Mouse (Mus musculus) MEL (cell line): ENCODE data around the gene Megf9. TPM values are rescaled to one million over a fixed set of nuclear protein-coding genes. Genes with fewer than 3 reads are reported as not detected.

ENCODE experiments used
- DNase-seq: peaks from one replicate; pipeline ENCODE4 v3.0.0; 2011; ENCODE audit warnings: low read depth, low spot score
- H3K27ac ChIP-seq: 2 replicates; pipeline ENCODE4 v1.5.1; 2012; ENCODE audit warnings: low read depth, mild to moderate bottlenecking, control low read depth, low read length, moderate library complexity; ENCODE audit not compliant: control insufficient read depth
- H3K27me3 ChIP-seq, 2 experiments: fragments of 150-350 bp in 1 of 2; sonication (generic) in 1 of 2; 2 replicates each; pipeline ENCODE4 v1.6.1; 2012; ENCODE audit warnings: low read length in 2 of 2, mild to moderate bottlenecking in 2 of 2, improper control_type of control experiment in 1 of 2, moderate library complexity in 1 of 2; ENCODE audit not compliant: insufficient read depth in 2 of 2, control insufficient read depth in 1 of 2
- H3K36me3 ChIP-seq, 2 experiments: 2 replicates each; pipeline ENCODE4 v1.6.1; 2012 to 2014; ENCODE audit warnings: low read length in 2 of 2, improper control_type of control experiment in 1 of 2, inconsistent platforms in 1 of 2, mild to moderate bottlenecking in 1 of 2; ENCODE audit not compliant: insufficient read depth in 2 of 2, control insufficient read depth in 1 of 2
- H3K4me1 ChIP-seq, 2 experiments: fragments of 150-350 bp in 1 of 2; sonication (generic) in 1 of 2; 2 replicates each; pipeline ENCODE4 v1.6.1; 2012; ENCODE audit warnings: low read length in 2 of 2, improper control_type of control experiment in 1 of 2, mild to moderate bottlenecking in 1 of 2; ENCODE audit not compliant: insufficient read depth in 2 of 2, control insufficient read depth in 1 of 2
- H3K4me3 ChIP-seq, 2 experiments: fragments of 150-350 bp in 1 of 2; sonication (generic) in 1 of 2; 2 replicates each; pipeline ENCODE4 v1.5.1; 2012; ENCODE audit warnings: low read depth in 2 of 2, low read length in 2 of 2, mild to moderate bottlenecking in 2 of 2, moderate library complexity in 2 of 2, control low read depth in 1 of 2, improper control_type of control experiment in 1 of 2; ENCODE audit not compliant: control insufficient read depth in 1 of 2, insufficient read depth in 1 of 2
- H3K79me2 ChIP-seq: 2 replicates; pipeline ENCODE4 v1.6.1; 2012; ENCODE audit warnings: mild to moderate bottlenecking, low read length, moderate library complexity; ENCODE audit not compliant: control insufficient read depth, poor library complexity, insufficient read depth
- H3K9ac ChIP-seq: 2 replicates; pipeline ENCODE4 v1.6.1; 2012; ENCODE audit warnings: low read depth, mild to moderate bottlenecking, control low read depth, low read length, moderate library complexity; ENCODE audit not compliant: control insufficient read depth, poor library complexity, severe bottlenecking
- H3K9me3 ChIP-seq: fragments of 150-350 bp; sonication (generic); replicated peaks from 2 replicates; pipeline ENCODE4 v1.6.1; 2012; ENCODE audit warnings: mild to moderate bottlenecking, low read length, improper control_type of control experiment, moderate library complexity; ENCODE audit not compliant: insufficient read depth
- CHD1 ChIP-seq: IDR thresholded peaks from 2 replicates; pipeline ENCODE4 v1.6.1; 2012; ENCODE audit warnings: low read depth, mild to moderate bottlenecking, inconsistent platforms, low read length, improper control_type of control experiment
- EP300 ChIP-seq, 2 experiments: IDR thresholded peaks; 2 replicates each; pipeline ENCODE4 v1.6.1; 2011; ENCODE audit warnings: improper control_type of control experiment in 2 of 2, low read length in 2 of 2, low read depth in 1 of 2, mild to moderate bottlenecking in 1 of 2
- ETS1 ChIP-seq: IDR thresholded peaks from 2 replicates; pipeline ENCODE4 v1.6.1; 2012; ENCODE audit warnings: low read depth, mild to moderate bottlenecking, inconsistent platforms, low read length, improper control_type of control experiment, moderate library complexity
- GABPA ChIP-seq: IDR thresholded peaks from 2 replicates; pipeline ENCODE4 v1.6.1; 2012; ENCODE audit warnings: low read depth, mild to moderate bottlenecking, inconsistent platforms, low read length, improper control_type of control experiment, moderate library complexity
- GATA1 ChIP-seq: IDR thresholded peaks from 2 replicates; pipeline ENCODE4 v1.6.1; 2011; ENCODE audit warnings: low read depth, low read length, improper control_type of control experiment
- KAT2A ChIP-seq: conservative IDR thresholded peaks from 2 replicates; pipeline ENCODE4 v1.6.1; 2012; ENCODE audit warnings: low read depth, low read length, improper control_type of control experiment, inconsistent platforms
- MAX ChIP-seq: IDR thresholded peaks from 2 replicates; pipeline ENCODE4 v1.6.1; 2011; ENCODE audit warnings: low read length, improper control_type of control experiment
- MAZ ChIP-seq: IDR thresholded peaks from 2 replicates; pipeline ENCODE4 v1.6.1; 2012; ENCODE audit warnings: low read depth, mild to moderate bottlenecking, inconsistent platforms, low read length, improper control_type of control experiment
- MEF2A ChIP-seq: IDR thresholded peaks from 2 replicates; pipeline ENCODE4 v1.6.1; 2014; ENCODE audit warnings: low read depth, mild to moderate bottlenecking, inconsistent platforms, low read length, improper control_type of control experiment; ENCODE audit not compliant: poor library complexity, insufficient replicate concordance, severe bottlenecking; ENCODE audit errors: extremely low read depth
- MXI1 ChIP-seq: IDR thresholded peaks from 2 replicates; pipeline ENCODE4 v1.6.1; 2011; ENCODE audit warnings: mild to moderate bottlenecking, low read depth, low read length, improper control_type of control experiment
- MYB ChIP-seq: IDR thresholded peaks from 2 replicates; pipeline ENCODE4 v1.6.1; 2011; ENCODE audit warnings: mild to moderate bottlenecking, low read depth, low read length, improper control_type of control experiment
- NELFE ChIP-seq: IDR thresholded peaks from 2 replicates; pipeline ENCODE4 v1.6.1; 2011; ENCODE audit warnings: low read depth, low read length, improper control_type of control experiment
- NRF1 ChIP-seq: IDR thresholded peaks from 2 replicates; pipeline ENCODE4 v1.6.1; 2014; ENCODE audit warnings: low read depth, mild to moderate bottlenecking, inconsistent platforms, low read length, improper control_type of control experiment, moderate library complexity; ENCODE audit not compliant: poor library complexity, insufficient read depth, severe bottlenecking
- POLR2A ChIP-seq, 2 experiments: IDR thresholded peaks; 2 replicates each; pipeline ENCODE4 v1.6.1; 2011 to 2012; ENCODE audit warnings: low read length in 2 of 2, mild to moderate bottlenecking in 2 of 2, control low read depth in 1 of 2, improper control_type of control experiment in 1 of 2, low read depth in 1 of 2, moderate library complexity in 1 of 2; ENCODE audit not compliant: control insufficient read depth in 1 of 2, insufficient read depth in 1 of 2, poor library complexity in 1 of 2
- POLR2AphosphoS2 ChIP-seq: IDR thresholded peaks from 2 replicates; pipeline ENCODE4 v1.6.1; 2011; ENCODE audit warnings: low read length, improper control_type of control experiment
- RAD21 ChIP-seq: IDR thresholded peaks from 2 replicates; pipeline ENCODE4 v1.6.1; 2011; ENCODE audit warnings: mild to moderate bottlenecking, low read depth, low read length, improper control_type of control experiment
- RCOR1 ChIP-seq: IDR thresholded peaks from 2 replicates; pipeline ENCODE4 v1.6.1; 2012; ENCODE audit warnings: low read depth, mild to moderate bottlenecking, inconsistent platforms, low read length, improper control_type of control experiment
- SMC3 ChIP-seq: IDR thresholded peaks from 2 replicates; pipeline ENCODE4 v1.6.1; 2011; ENCODE audit warnings: low read depth, low read length, improper control_type of control experiment
- TAL1 ChIP-seq: IDR thresholded peaks from 2 replicates; pipeline ENCODE4 v1.6.1; 2012; ENCODE audit warnings: mild to moderate bottlenecking, inconsistent platforms, low read length, moderate library complexity, mixed read lengths
- USF1 ChIP-seq: IDR thresholded peaks from 2 replicates; pipeline ENCODE4 v1.6.1; 2014; ENCODE audit warnings: low read depth, mild to moderate bottlenecking, inconsistent platforms, low read length, improper control_type of control experiment, moderate library complexity
- USF2 ChIP-seq, 2 experiments: IDR thresholded peaks; 2 replicates each; pipeline ENCODE4 v1.6.1; 2011 to 2012; ENCODE audit warnings: improper control_type of control experiment in 2 of 2, low read length in 2 of 2, borderline replicate concordance in 1 of 2, inconsistent platforms in 1 of 2, low read depth in 1 of 2, mild to moderate bottlenecking in 1 of 2; ENCODE audit not compliant: insufficient read depth in 1 of 2
- ZC3H11A ChIP-seq: IDR thresholded peaks from 2 replicates; pipeline ENCODE4 v1.6.1; 2012; ENCODE audit warnings: low read depth, mild to moderate bottlenecking, inconsistent platforms, low read length, improper control_type of control experiment
- ZKSCAN1 ChIP-seq: IDR thresholded peaks from 2 replicates; pipeline ENCODE4 v1.6.1; 2012; ENCODE audit warnings: low read depth, mild to moderate bottlenecking, inconsistent platforms, low read length, improper control_type of control experiment, moderate library complexity
- ZMIZ1 ChIP-seq: IDR thresholded peaks from 2 replicates; pipeline ENCODE4 v1.6.1; 2012; ENCODE audit warnings: low read depth, mild to moderate bottlenecking, inconsistent platforms, low read length, improper control_type of control experiment, moderate library complexity
- ZNF384 ChIP-seq: IDR thresholded peaks from 2 replicates; pipeline ENCODE4 v1.6.1; 2012; ENCODE audit warnings: low read depth, mild to moderate bottlenecking, inconsistent platforms, low read length, improper control_type of control experiment
- polyA plus RNA-seq, 2 experiments: library from polyadenylated mRNA; stranded (reverse) in 1 of 2; unstranded in 1 of 2; fragments of >175 nt in 1 of 2; fragments of >200 nt in 1 of 2; gene quantifications; 2 replicates each; pipeline versions ENCODE4 v1.2.1 to v1.2.4; 2012; ENCODE audit warnings: low replicate concordance in 2 of 2, low read depth in 1 of 2; ENCODE audit not compliant: insufficient read length in 2 of 2, insufficient read depth in 1 of 2, missing spikeins in 1 of 2
- total RNA-seq: library from RNA; depleted of rRNA; stranded (reverse); fragments of 300-350 nt; gene quantifications from 2 replicates; pipeline ENCODE4 v1.2.3, GENCODE M21; 2012

The Megf9 gene
- total and polyA plus RNA-seq, 3 experiments = 2.1 to 3.2 TPM; not detected in 1

- no peak for TF ChIP-seq NRF1
- TF ChIP-seq RAD21 = no peak
- TF ChIP-seq MEF2A = no peak
- no peak for TF ChIP-seq MAZ
- no peak for TF ChIP-seq NELFE
- TF ChIP-seq USF1 = no peak
- no peak for TF ChIP-seq CHD1
- no peak for TF ChIP-seq KAT2A
- no peak for TF ChIP-seq RCOR1
- no peak for TF ChIP-seq TAL1
- no peak for TF ChIP-seq EP300 (IDR thresholded peaks at IDR 0.05; ENCODE audit: low read depth in 1 of 2, low read length in 2 of 2)
- TF ChIP-seq MXI1 = no peak
- TF ChIP-seq ETS1 = no peak
- no peak for TF ChIP-seq POLR2AphosphoS2
- no peak for TF ChIP-seq ZMIZ1
- TF ChIP-seq MAX = no peak
- no peak for TF ChIP-seq GABPA
- TF ChIP-seq GATA1 = no peak
- TF ChIP-seq MYB = no peak
- TF ChIP-seq POLR2A (IDR thresholded peaks at IDR 0.05; ENCODE audit: control insufficient read depth in 1 of 2, insufficient read depth in 1 of 2, low read depth in 1 of 2, low read length in 2 of 2, poor library complexity in 1 of 2) = no peak
- Histone ChIP-seq H3K4me3 (no peak overlapping the region), H3K4me1 (no peaks in the 10 kb centered on the region), H3K36me3 (no peaks in the 10 kb centered on the region; a peak in 2 of 4 replicates), H3K27ac (no peak overlapping the region), H3K27me3 (no peaks in the 10 kb centered on the region), H3K9ac (no peak overlapping the region), H3K79me2 (no peaks in the 10 kb centered on the region; the same call in 1 of the 2 replicates), H3K9me3 (no peaks in the 10 kb centered on the region)
- DNase-seq = no peak
Measured at GRCm38 (mm10) chr4:70391073-70391472, 143.7 kb downstream of the Megf9 start.

GRCm38 (mm10) chr4:70386206-70386605 is 148.6 kb downstream of the Megf9 start:
- Histone ChIP-seq H3K27ac (no peak overlapping the region), H3K4me1 (no peaks in the 10 kb centered on the region), H3K79me2 (no peaks in the 10 kb centered on the region), H3K9me3 (no peaks in the 10 kb centered on the region), H3K4me3 (no peak overlapping the region), H3K9ac (no peak overlapping the region), H3K36me3 (no peaks in the 10 kb centered on the region), H3K27me3 (no peaks in the 10 kb centered on the region)
- TF ChIP-seq NELFE = no peak
- TF ChIP-seq MYB = no peak
- no peak for TF ChIP-seq ZC3H11A
- no peak for TF ChIP-seq USF2 (IDR thresholded peaks at IDR 0.05; ENCODE audit: borderline replicate concordance in 1 of 2, insufficient read depth in 1 of 2, low read depth in 1 of 2, low read length in 2 of 2)
- TF ChIP-seq ZNF384 = no peak
- TF ChIP-seq USF1 = no peak
- TF ChIP-seq SMC3 = no peak
- no peak for TF ChIP-seq POLR2A (IDR thresholded peaks at IDR 0.05; ENCODE audit: control insufficient read depth in 1 of 2, insufficient read depth in 1 of 2, low read depth in 1 of 2, low read length in 2 of 2, poor library complexity in 1 of 2)
- no peak for TF ChIP-seq ZKSCAN1
- no peak for DNase-seq
